ENCODE assay signal across 8 mouse cellular contexts in genomic region chr11:121421553-121422173, GRCm38 (mm10). TPM values are rescaled to one million over a fixed set of nuclear protein-coding genes. Genes with fewer than 3 reads are reported as not detected.
A peak's percentile ranks its signal among the peaks of the same experiment; 100 is the strongest.
DNase-seq lines count a peak whose midpoint lies in the region; ATAC-seq and TF ChIP-seq lines count a peak whose summit lies in the region.

No protein-coding gene starts in this region.

- peak; percentile 42 for DNase-seq in lung, embryonic 14.5 days
- DNase-seq in lung, postnatal 10 days, result no peak
- no peak for DNase-seq in limb, embryonic 14.5 days (ENCODE audit: low spot score)
- DNase-seq in cerebellum, adult 9-10 months, result no peak
- no peak for DNase-seq in adipocyte (ENCODE audit: low spot score)
- DNase-seq in ovary, postnatal 14 days (ENCODE audit: low spot score), result no peak

- no peak for TF ChIP-seq CTCF in lung, embryonic 14.5 days (IDR thresholded peaks at IDR 0.05; ENCODE audit: low read depth)

- H3K27ac ChIP-seq in lung, embryonic 14.5 days (ENCODE audit: low read depth), result no peak overlapping the region
- H3K27ac ChIP-seq in limb, embryonic 14.5 days (replicated peaks; ENCODE audit: low read depth, low read length), result no peak overlapping the region

- H3K4me2 ChIP-seq in lung, embryonic 14.5 days, result peak overlapping the region; percentile 76
- H3K4me2 ChIP-seq in limb, embryonic 14.5 days (replicated peaks; ENCODE audit: low read depth, low read length, severe bottlenecking), result peak overlapping the region; percentile 84

- peak overlapping the region; percentile 71 for H3K4me3 ChIP-seq in lung, embryonic 14.5 days (ENCODE audit: low read depth, low read length)
- peak overlapping the region; percentile 70 for H3K4me3 ChIP-seq in limb, embryonic 14.5 days (replicated peaks; ENCODE audit: low read length)

- 0 out of 2 replicates have a peak, but pooled peaks cover 8% of the 10 kb centered on the region for H3K4me1 ChIP-seq in lung, embryonic 14.5 days (ENCODE audit: insufficient read depth)
- peaks cover 14% of the 10 kb centered on the region; the same call in 1 of the 2 replicates for H3K4me1 ChIP-seq in limb, embryonic 14.5 days (ENCODE audit: control insufficient read depth, insufficient read depth, low read length)

- under 1% methylated on average over 28 of the region's 28 CpGs for WGBS in lung, embryonic 14.5 days
- under 1% methylated on average over 28 of the region's 28 CpGs for WGBS in limb, embryonic 14.5 days

- H3K36me3 ChIP-seq in lung, embryonic 14.5 days (ENCODE audit: insufficient read depth), result no peaks in the 10 kb centered on the region
- H3K36me3 ChIP-seq in limb, embryonic 14.5 days (ENCODE audit: control insufficient read depth, insufficient read depth, low read length), result peaks cover 9% of the 10 kb centered on the region; the same call in 1 of the 2 replicates

- no peak for TF ChIP-seq POLR2A in limb, embryonic 14.5 days (IDR thresholded peaks at IDR 0.05; ENCODE audit: borderline replicate concordance, extremely low read depth, insufficient read depth, insufficient read length)

- H3K9ac ChIP-seq in lung, embryonic 14.5 days, result peak overlapping the region; percentile 69
- H3K9ac ChIP-seq in limb, embryonic 14.5 days (ENCODE audit: low read depth, low read length, severe bottlenecking), result peak overlapping the region; percentile 70

- H3K9me3 ChIP-seq in lung, embryonic 14.5 days (ENCODE audit: low read depth, low read length), result no peaks in the 10 kb centered on the region
- H3K9me3 ChIP-seq in limb, embryonic 14.5 days (ENCODE audit: control insufficient read depth, low read length), result no peaks in the 10 kb centered on the region

- H3K27me3 ChIP-seq in lung, embryonic 14.5 days (ENCODE audit: insufficient read depth, low read length), result no peaks in the 10 kb centered on the region
- H3K27me3 ChIP-seq in limb, embryonic 14.5 days (ENCODE audit: control insufficient read depth, insufficient read depth, low read length), result no peaks in the 10 kb centered on the region

- peak; percentile 60 for ATAC-seq in lung, embryonic 14.5 days (ENCODE audit: insufficient read depth)
- ATAC-seq in erythroblast, adult 5-6 weeks (replicated peaks; ENCODE audit: low FRiP score, poor library complexity, severe bottlenecking), result peak; percentile 60
- ATAC-seq in limb, embryonic 14.5 days (ENCODE audit: low FRiP score, low read depth), result no peak; the same call in 1 of the 2 replicates
- ATAC-seq in monocyte, adult 5-6 weeks (replicated peaks; ENCODE audit: insufficient number of reproducible peaks, low FRiP score, low TSS enrichment, poor library complexity, severe bottlenecking), result peak; percentile 52; the same call in 1 of the 2 replicates

RNA-seq across cellular contexts. Expression of gene Fn3krp, which starts 0.5 kb away (rescaled TPM):
- polyA plus RNA-seq in lung, embryonic 14.5 days (2014; fragmentation: Nextera tagmentation; extraction: Ambion mirVana), result 5.6 TPM in 2 replicates
- total RNA-seq in erythroblast, adult 5-6 weeks (2015; ENCODE audit: low replicate concordance), result 76.1 and 78.2 TPM in 2 replicates
- total RNA-seq in erythroblast, adult 5-6 weeks (2017; ENCODE audit: low replicate concordance), result 150 and 165 TPM in 2 replicates
- 11.2 and 11.6 TPM in 2 replicates for polyA plus RNA-seq in limb, embryonic 14.5 days (2012; rRNA removed)
- polyA plus RNA-seq in limb, embryonic 14.5 days (2014; fragmentation: Nextera tagmentation; extraction: Ambion mirVana), result 7.3 and 7.4 TPM in 2 replicates
- 3.4 to 6.8 TPM (median 6.3 TPM) in 3 replicates for total RNA-seq in monocyte, adult 5-6 weeks (2017)

RNA-seq across cellular contexts. Expression of gene Fn3k, which starts 13.1 kb away (rescaled TPM):
- polyA plus RNA-seq in lung, embryonic 14.5 days (2014; fragmentation: Nextera tagmentation; extraction: Ambion mirVana), result 0.23 and 0.33 TPM in 2 replicates
- 159 and 182 TPM in 2 replicates for total RNA-seq in erythroblast, adult 5-6 weeks (2015; ENCODE audit: low replicate concordance)
- 220 and 265 TPM in 2 replicates for total RNA-seq in erythroblast, adult 5-6 weeks (2017; ENCODE audit: low replicate concordance)
- 1.2 and 1.3 TPM in 2 replicates for polyA plus RNA-seq in limb, embryonic 14.5 days (2012; rRNA removed)
- 0.61 and 0.81 TPM in 2 replicates for polyA plus RNA-seq in limb, embryonic 14.5 days (2014; fragmentation: Nextera tagmentation; extraction: Ambion mirVana)
- not detected in 3 replicates for total RNA-seq in monocyte, adult 5-6 weeks (2017)

RNA-seq across cellular contexts. Expression of gene Tbcd, which starts 30.1 kb away (rescaled TPM):
- polyA plus RNA-seq in lung, embryonic 14.5 days (2014; fragmentation: Nextera tagmentation; extraction: Ambion mirVana), result 36.8 and 41.3 TPM in 2 replicates
- 67.3 and 91.8 TPM in 2 replicates for total RNA-seq in erythroblast, adult 5-6 weeks (2015; ENCODE audit: low replicate concordance)
- 76.7 and 101 TPM in 2 replicates for total RNA-seq in erythroblast, adult 5-6 weeks (2017; ENCODE audit: low replicate concordance)
- 43.4 and 45.0 TPM in 2 replicates for polyA plus RNA-seq in limb, embryonic 14.5 days (2012; rRNA removed)
- 38.7 and 42.0 TPM in 2 replicates for polyA plus RNA-seq in limb, embryonic 14.5 days (2014; fragmentation: Nextera tagmentation; extraction: Ambion mirVana)
- total RNA-seq in monocyte, adult 5-6 weeks (2017), result 23.1 to 29.1 TPM (median 26.4 TPM) in 3 replicates

RNA-seq across cellular contexts. Expression of gene Rab40b, which starts 33.6 kb away (rescaled TPM):
- polyA plus RNA-seq in lung, embryonic 14.5 days (2014; fragmentation: Nextera tagmentation; extraction: Ambion mirVana), result 3.0 and 4.7 TPM in 2 replicates
- not detected in 2 replicates for total RNA-seq in erythroblast, adult 5-6 weeks (2015; ENCODE audit: low replicate concordance)
- not detected in 2 replicates for total RNA-seq in erythroblast, adult 5-6 weeks (2017; ENCODE audit: low replicate concordance)
- polyA plus RNA-seq in limb, embryonic 14.5 days (2012; rRNA removed), result 10.8 and 13.0 TPM in 2 replicates
- polyA plus RNA-seq in limb, embryonic 14.5 days (2014; fragmentation: Nextera tagmentation; extraction: Ambion mirVana), result 16.8 and 19.0 TPM in 2 replicates
- total RNA-seq in monocyte, adult 5-6 weeks (2017), result not detected in 3 replicates

Comparison
In these comparisons a context has a peak if more than half of its experiments do, and no peak if none do; other contexts are left out.
1. RNA of gene Fn3k, which starts 13.1 kb away (total RNA-seq): 159 to 265 TPM in erythroblast, adult 5-6 weeks; not detected in monocyte, adult 5-6 weeks; every median in the first group is over 100 times any median in the second.